Mouse (Mus musculus): Measurements from ENCODE around the gene AW011738.

Gene AW011738

GRCm38 (mm10) chr4:156203001-156203412, at the start of gene AW011738:
AW011738 (plus strand) TSS chr4:156203304.
- DNase-seq = peak; percentile 98

- DNase-seq = peak; percentile 59
Observed at GRCm38 (mm10) chr4:156154771-156155170, 48.3 kb upstream of the AW011738 start.

DNA sequence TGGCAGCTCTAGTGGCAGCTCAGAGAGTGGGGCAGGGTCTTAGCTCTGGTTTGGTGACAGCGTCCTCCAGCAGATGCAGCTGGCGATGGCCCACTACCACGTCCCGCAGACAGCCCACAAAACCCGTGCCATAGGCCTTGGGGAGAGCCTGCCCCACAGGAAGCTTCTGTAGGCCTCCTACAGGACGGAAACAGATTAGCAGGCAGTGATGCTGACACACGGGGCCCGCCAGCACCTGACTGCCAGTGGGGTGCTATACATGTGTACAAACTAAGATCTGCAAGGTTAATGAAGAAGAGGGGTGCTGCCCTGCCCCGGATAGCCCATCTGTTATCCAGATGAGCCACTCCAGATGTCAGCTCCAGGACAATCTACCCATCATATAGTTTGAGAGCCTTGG, 36.6 kb upstream of the AW011738 start:
- DNase-seq = peak; percentile 86

DNA sequence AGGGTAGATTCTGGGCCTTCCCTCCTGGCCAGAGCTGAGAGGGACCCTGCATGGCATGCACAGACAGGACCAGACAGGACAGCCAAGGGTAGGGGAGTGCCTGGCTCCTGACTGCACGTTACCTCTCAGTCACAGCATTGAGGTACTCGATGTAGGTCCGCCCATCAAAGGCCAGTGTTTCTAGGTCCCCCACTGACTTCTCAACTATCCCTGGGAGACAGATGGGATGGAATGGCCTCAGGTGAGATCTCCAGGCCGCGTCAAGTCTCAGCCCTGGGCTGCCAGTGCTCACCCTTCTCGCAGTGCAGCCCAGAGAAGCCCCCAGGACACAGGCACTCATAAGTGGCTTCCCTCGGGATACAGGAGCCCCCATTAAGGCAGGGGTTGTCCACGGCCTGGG, 34.5 kb upstream of the AW011738 start:
- DNase-seq = peak; percentile 77

GRCm38 (mm10) chr4:156169129-156169528, 34.0 kb upstream of the AW011738 start:
- peak; percentile 80 for DNase-seq

DNA sequence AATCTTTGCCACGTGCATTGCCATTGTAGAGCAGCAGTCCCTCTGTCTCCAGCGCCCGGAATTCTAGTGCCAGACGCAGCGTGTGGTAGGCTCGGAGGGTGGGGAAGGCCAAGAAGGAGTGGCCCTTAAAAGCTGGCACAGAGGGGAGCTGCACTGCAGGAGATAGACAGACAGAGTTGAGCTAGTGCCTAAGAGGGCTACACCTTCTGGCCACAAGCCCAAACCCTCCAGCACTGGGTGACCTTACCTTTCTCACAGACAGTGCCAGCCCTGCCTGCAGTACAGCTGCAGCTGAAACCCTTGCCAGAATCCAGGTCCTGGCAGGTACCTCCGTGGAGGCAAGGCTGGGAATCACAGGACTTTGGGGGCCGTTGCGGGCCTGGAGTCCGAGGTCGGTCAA, 31.3 kb upstream of the AW011738 start:
- DNase-seq = peak; percentile 98

- no peak for DNase-seq
Observed at GRCm38 (mm10) chr4:156177630-156178029, 25.5 kb upstream of the AW011738 start.

GRCm38 (mm10) chr4:156183747-156184146, 19.4 kb upstream of the AW011738 start:
- DNase-seq = no peak

DNA sequence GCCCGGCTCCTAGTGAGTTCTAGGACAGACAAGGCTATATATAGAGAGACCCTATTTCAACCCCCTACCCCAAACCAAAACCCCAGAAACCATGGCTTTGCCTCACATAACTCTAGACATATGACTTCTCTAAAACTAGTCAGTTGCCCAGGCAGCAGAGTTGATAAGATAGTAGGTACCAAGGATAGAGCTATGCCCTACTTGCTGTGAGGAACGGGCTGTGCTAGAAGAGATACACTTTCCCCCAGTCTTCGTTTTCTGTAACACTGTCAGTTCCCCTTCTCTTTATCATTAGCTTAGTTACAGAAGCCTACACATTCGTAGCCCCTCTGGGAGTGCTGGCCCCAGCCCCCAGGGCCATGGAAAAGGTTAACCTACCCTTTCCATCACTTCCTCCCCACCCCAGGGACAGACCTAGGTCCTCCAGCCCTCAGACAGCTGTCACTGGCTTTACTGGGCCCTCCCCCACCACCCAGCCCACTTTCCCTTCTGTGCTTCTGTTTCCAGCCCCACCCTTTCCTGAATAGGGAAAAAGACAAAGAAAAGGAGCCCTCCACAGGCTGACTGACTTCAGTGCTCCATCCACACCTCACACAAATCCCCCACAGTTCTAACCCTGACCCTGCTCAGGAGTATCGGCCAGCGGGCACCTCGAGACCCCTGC, 18.7 kb upstream of the AW011738 start:
- DNase-seq = peak; percentile 96

DNA sequence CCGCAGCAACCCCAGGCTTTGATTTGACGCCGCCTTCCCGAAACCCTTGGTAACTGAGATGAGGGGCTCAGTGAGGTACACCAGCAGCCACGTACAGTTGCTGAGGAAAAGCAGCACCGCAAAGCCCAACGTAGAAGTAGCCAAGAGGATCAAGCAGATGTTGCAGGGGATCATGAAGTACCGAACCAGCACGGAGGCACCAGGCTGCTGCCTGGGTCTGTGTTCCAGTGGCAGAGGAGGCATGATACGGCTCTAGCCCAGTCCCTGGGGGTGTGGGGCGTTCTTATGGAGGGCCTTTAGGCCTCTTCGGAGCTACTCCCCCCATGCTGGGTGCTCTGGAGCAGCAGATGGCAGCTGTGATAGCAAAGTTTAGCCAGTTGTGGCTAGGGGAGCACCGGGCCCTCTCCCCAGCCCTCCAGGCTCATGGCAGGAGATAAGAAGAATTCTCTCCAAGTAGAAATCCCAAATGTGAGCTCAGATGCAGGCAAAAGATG, 17.6 kb upstream of the AW011738 start:
- no peak for DNase-seq

DNA sequence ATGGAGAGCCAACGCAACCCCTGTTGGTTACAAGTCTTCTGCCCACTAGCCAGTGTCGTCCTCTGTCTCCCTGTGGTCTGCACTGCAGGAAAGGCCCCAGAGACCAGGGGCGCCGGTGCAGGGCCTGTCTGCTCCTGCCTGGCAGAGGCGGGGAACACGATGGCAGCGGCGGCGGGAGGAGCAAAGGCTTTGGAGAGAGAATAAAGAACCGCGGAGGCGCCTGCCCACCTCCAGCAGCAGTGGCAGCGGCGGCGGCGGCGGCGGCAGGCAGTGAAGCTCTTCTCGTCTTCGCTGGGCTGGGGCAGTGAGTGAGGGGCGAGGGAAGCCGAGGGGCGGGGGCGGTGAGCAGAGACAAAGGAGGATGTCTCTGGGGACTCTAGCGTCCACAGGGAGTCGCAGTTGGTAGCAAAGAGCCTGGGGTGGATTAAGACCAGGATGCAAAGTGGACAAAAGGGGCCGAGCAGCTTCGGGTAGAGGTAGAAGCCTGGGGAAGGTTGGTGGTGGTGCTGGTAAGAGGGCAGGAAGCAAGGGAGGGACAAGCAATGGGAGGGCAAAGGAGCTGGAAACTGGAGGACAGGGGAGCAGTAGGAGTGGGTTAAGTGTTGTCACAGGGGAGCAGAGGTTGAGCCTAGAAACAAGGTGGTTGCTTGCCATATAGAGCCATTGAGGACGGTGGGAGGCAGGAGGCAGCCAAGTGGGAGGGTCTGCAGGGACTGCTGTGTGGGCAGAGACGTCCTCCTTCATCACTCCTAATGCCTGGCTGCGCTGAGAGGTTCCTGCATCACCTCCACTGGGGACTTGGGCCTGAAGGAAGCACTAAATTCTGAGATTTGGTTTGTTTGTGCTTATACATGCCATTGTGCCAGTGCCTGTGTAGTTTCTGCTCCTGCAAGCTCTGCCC, 16.9 kb upstream of the AW011738 start:
- no peak for DNase-seq

DNA sequence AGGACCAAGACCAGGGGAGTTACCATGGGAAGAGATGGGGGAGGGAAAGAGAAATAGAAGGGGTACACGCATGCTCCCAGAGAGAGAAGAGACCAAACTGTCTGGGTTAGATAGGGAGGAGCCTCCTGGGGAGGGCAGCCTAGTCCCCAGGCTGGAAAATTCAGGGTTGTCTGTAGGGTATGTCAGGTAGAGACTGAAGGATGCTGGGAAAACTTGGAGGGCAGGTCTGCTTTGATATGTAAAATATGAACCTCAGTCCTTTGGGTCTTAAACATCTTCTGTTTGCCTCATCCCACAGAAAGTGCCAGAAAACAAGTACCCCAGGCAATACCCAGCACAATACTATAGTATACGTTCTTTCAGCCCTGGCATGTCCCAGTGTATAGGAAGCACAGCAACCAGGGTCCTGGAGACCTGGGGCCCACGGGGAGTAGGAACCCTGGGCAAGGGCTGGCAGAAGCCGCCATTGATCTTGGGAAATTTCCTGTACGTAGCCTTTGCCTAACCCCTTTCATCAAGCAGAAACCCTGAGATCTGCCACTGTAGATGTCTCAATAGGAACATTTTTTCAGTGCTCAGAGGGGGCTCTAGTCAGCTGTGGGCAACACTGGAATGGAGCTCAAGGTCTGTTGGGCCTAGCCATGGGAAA, 14.8 kb upstream of the AW011738 start:
- no peak for DNase-seq

DNA sequence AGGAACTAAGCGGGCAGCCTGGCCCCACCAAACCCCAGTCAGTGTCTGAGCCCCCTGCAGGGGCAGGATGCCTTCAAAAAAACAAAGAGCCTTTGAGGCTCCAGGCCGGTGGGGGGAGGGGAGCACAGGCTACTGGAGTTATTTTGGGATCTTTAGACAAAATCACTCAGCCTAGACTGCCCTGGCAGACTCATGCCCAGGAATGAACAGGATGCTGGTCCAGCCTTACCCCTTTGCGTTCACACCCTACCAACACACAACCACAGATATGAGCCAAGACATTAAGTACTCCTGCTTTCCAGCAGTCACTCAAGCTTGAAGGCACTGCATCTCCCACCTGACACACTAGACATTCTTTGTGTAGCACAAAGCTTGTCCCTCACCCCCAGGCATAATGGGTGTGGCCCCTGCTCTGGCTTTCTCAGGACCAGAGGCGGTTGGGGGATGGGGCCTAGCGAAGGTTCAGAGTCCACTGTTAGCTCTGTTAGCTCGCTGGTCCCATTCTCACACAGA, 14.2 kb upstream of the AW011738 start:
- no peak for DNase-seq

GRCm38 (mm10) chr4:156192421-156193199, 10.5 kb upstream of the AW011738 start:
- peak; percentile 94 for DNase-seq

DNA sequence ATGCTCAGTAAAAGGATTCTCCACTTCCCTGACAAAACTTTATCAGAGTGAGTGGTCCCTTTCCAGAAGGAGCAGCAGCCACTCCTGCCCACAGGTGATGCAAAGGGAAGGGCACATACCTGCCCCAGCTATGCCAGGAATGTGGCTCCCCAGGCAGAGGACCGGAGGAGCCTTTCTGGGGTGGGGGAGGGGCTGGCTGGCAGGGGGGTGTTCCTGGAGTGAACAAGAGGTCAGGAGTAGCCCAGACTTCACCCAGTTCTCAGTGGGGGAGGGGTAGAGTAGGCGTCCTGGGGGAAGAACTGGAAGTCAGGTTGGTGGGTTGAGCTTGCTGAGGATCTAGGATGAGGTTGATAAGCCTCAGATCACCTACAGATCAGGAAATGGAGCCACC, 9.9 kb upstream of the AW011738 start:
- DNase-seq = no peak

DNA sequence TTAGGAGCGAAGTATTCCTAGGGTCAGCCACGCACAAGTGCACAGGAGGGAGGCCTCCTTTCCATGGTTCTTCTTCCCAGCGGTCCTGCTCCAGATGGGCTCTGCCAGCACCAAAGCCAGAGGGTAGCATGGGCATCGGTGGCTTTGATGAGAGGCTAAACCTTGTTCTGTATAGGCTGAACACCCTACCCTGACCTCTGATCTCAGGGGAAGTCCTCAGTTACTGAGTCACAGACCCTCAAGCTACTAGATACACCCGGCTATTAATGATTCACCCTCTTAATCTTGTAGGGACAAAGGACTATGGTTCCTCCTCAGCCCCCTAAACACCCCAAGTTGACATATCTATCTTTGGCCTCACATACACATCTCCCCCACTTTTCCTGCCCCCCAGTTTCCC, 9.2 kb upstream of the AW011738 start:
- no peak for DNase-seq

DNA sequence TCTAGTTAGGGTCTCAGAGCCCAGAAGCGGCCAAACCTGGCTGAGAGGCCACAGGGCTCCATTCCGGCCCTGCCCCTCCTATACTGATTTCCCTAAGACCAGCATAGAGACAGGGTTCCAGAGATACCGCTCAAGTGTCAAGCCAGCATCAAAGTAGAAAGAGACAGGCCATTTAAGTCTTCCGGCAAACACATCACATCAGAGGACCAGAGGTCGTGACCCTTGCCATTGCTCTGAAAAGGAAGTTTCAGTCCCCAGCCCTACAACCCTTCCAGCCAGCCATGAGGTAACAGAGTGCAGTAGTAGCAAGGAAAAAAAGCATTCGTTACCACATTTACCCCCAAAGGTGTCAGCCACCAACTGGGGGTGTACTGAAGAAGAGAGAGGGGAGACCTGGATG, 8.8 kb upstream of the AW011738 start:
- no peak for DNase-seq

GRCm38 (mm10) chr4:156195927-156196870, 6.9 kb upstream of the AW011738 start:
- peak; percentile 97 for DNase-seq

- peak; percentile 98 for DNase-seq
Observed at GRCm38 (mm10) chr4:156197131-156197828, 5.8 kb upstream of the AW011738 start, which contains the start of gene Agrn. Agrn (minus strand) TSS chr4:156197488.

DNA sequence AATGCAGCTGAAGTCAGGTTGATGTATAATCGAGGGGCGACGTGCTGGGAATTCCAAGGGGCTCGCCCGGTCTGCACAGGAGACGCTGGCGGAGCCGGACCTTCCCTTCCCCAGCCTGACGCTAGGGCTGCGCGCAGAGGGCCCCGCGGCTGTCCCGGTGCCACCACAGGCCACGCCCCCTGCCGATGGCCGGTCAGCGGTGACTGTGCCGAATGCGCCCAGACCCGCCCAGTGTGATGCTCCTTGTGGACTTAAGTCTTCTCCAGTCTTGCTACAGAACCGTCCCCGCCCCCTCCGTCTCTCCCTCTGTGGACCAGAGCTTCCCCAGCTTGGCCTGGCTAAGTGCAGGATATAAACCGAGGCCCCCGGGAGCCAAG, 5.3 kb upstream of the AW011738 start:
- DNase-seq = peak; percentile 99
